Mouse (Mus musculus): ENCODE data around the gene Tmc7.

The Tmc7 gene

GRCm38 (mm10) chr7:118579938-118580337 lies 4.6 kb downstream of the Tmc7 start:
- H3K4me1 ChIP-seq (replicated peaks; ENCODE audit: low read depth, low read length) = peaks cover 91% of the 10 kb centered on the region
- peaks cover 84% of the 10 kb centered on the region for H3K27me3 ChIP-seq (ENCODE audit: insufficient read depth, low read length)
- peaks cover 5% of the 10 kb centered on the region; the same call in 1 of the 2 replicates for H3K9me3 ChIP-seq (ENCODE audit: low read length)
- no peak overlapping the region for H3K4me3 ChIP-seq (replicated peaks; ENCODE audit: low read length)
- TF ChIP-seq POU5F1 (IDR thresholded peaks at IDR 0.05; ENCODE audit: borderline replicate concordance, low read length) = peak; percentile 91; the same call in 1 of the 2 replicates
- TF ChIP-seq NANOG (IDR thresholded peaks at IDR 0.05; ENCODE audit: borderline replicate concordance, low read length) = peak; percentile 92
- TF ChIP-seq CTCF (conservative IDR thresholded peaks at IDR 0.05; ENCODE audit: low read length) = peak; percentile 31; the same call in 1 of the 2 replicates
- H3K36me3 ChIP-seq (ENCODE audit: insufficient read depth, low read length) = no peaks in the 10 kb centered on the region

GRCm38 (mm10) chr7:118578269-118578668 lies 6.3 kb downstream of the Tmc7 start:
- H3K9me3 ChIP-seq (ENCODE audit: low read length) = peaks cover 5% of the 10 kb centered on the region; the same call in 1 of the 2 replicates
- no peaks in the 10 kb centered on the region for H3K36me3 ChIP-seq (ENCODE audit: insufficient read depth, low read length)
- TF ChIP-seq NANOG (IDR thresholded peaks at IDR 0.05; ENCODE audit: borderline replicate concordance, low read length) = no peak
- no peak for TF ChIP-seq POU5F1 (IDR thresholded peaks at IDR 0.05; ENCODE audit: borderline replicate concordance, low read length)
- TF ChIP-seq CTCF (conservative IDR thresholded peaks at IDR 0.05; ENCODE audit: low read length) = no peak
- H3K27me3 ChIP-seq (ENCODE audit: insufficient read depth, low read length) = peaks cover 81% of the 10 kb centered on the region
- no peak overlapping the region for H3K4me3 ChIP-seq (replicated peaks; ENCODE audit: low read length)
- peaks cover 83% of the 10 kb centered on the region for H3K4me1 ChIP-seq (replicated peaks; ENCODE audit: low read depth, low read length)

- Histone ChIP-seq H3K27me3 (ENCODE audit: insufficient read depth, low read length) (peaks cover 44% of the 10 kb centered on the region), H3K36me3 (ENCODE audit: insufficient read depth, low read length) (no peaks in the 10 kb centered on the region), H3K4me1 (replicated peaks; ENCODE audit: low read depth, low read length) (peaks cover 47% of the 10 kb centered on the region), H3K9me3 (ENCODE audit: low read length) (no peaks in the 10 kb centered on the region), H3K4me3 (replicated peaks; ENCODE audit: low read length) (no peak overlapping the region)
- no peak for TF ChIP-seq CTCF (conservative IDR thresholded peaks at IDR 0.05; ENCODE audit: low read length)
- TF ChIP-seq POU5F1 (IDR thresholded peaks at IDR 0.05; ENCODE audit: borderline replicate concordance, low read length) = no peak
- peak; percentile 69; the same call in 1 of the 2 replicates for TF ChIP-seq NANOG (IDR thresholded peaks at IDR 0.05; ENCODE audit: borderline replicate concordance, low read length)
Observed at GRCm38 (mm10) chr7:118572039-118572438, 12.5 kb downstream of the Tmc7 start.

GRCm38 (mm10) chr7:118571350-118571749 lies 13.2 kb downstream of the Tmc7 start:
- H3K9me3 ChIP-seq (ENCODE audit: low read length) = no peaks in the 10 kb centered on the region
- H3K4me1 ChIP-seq (replicated peaks; ENCODE audit: low read depth, low read length) = peaks cover 41% of the 10 kb centered on the region
- H3K4me3 ChIP-seq (replicated peaks; ENCODE audit: low read length) = no peak overlapping the region
- H3K36me3 ChIP-seq (ENCODE audit: insufficient read depth, low read length) = no peaks in the 10 kb centered on the region
- H3K27me3 ChIP-seq (ENCODE audit: insufficient read depth, low read length) = peaks cover 41% of the 10 kb centered on the region
- TF ChIP-seq NANOG (IDR thresholded peaks at IDR 0.05; ENCODE audit: borderline replicate concordance, low read length) = no peak
- TF ChIP-seq POU5F1 (IDR thresholded peaks at IDR 0.05; ENCODE audit: borderline replicate concordance, low read length) = no peak
- TF ChIP-seq CTCF (conservative IDR thresholded peaks at IDR 0.05; ENCODE audit: low read length) = no peak

- H3K4me1 ChIP-seq (replicated peaks; ENCODE audit: low read depth, low read length) = peaks cover 25% of the 10 kb centered on the region
- H3K4me3 ChIP-seq (replicated peaks; ENCODE audit: low read length) = no peak overlapping the region
- no peaks in the 10 kb centered on the region for H3K36me3 ChIP-seq (ENCODE audit: insufficient read depth, low read length)
- H3K9me3 ChIP-seq (ENCODE audit: low read length) = no peaks in the 10 kb centered on the region
- TF ChIP-seq CTCF (conservative IDR thresholded peaks at IDR 0.05; ENCODE audit: low read length) (no peak), POU5F1 (IDR thresholded peaks at IDR 0.05; ENCODE audit: borderline replicate concordance, low read length) (no peak), NANOG (IDR thresholded peaks at IDR 0.05; ENCODE audit: borderline replicate concordance, low read length) (peak; percentile 36; the same call in 1 of the 2 replicates)
- H3K27me3 ChIP-seq (ENCODE audit: insufficient read depth, low read length) = peaks cover 23% of the 10 kb centered on the region
Observed at GRCm38 (mm10) chr7:118569121-118569543, 15.4 kb downstream of the Tmc7 start.

GRCm38 (mm10) chr7:118554290-118554689 lies 30.2 kb downstream of the Tmc7 start:
- TF ChIP-seq POU5F1 (IDR thresholded peaks at IDR 0.05; ENCODE audit: borderline replicate concordance, low read length) (no peak), CTCF (conservative IDR thresholded peaks at IDR 0.05; ENCODE audit: low read length) (no peak), NANOG (IDR thresholded peaks at IDR 0.05; ENCODE audit: borderline replicate concordance, low read length) (no peak)
- Histone ChIP-seq H3K9me3 (ENCODE audit: low read length) (0 out of 2 replicates have a peak, but pooled peaks cover 4% of the 10 kb centered on the region), H3K27me3 (ENCODE audit: insufficient read depth, low read length) (no peaks in the 10 kb centered on the region), H3K4me3 (replicated peaks; ENCODE audit: low read length) (no peak overlapping the region), H3K4me1 (replicated peaks; ENCODE audit: low read depth, low read length) (peaks cover 8% of the 10 kb centered on the region; the same call in 1 of the 2 replicates), H3K36me3 (ENCODE audit: insufficient read depth, low read length) (no peaks in the 10 kb centered on the region)

- Histone ChIP-seq H3K36me3 (ENCODE audit: insufficient read depth, low read length) (no peaks in the 10 kb centered on the region), H3K27me3 (ENCODE audit: insufficient read depth, low read length) (no peaks in the 10 kb centered on the region), H3K4me3 (replicated peaks; ENCODE audit: low read length) (no peak overlapping the region), H3K9me3 (ENCODE audit: low read length) (0 out of 2 replicates have a peak, but pooled peaks cover 4% of the 10 kb centered on the region), H3K4me1 (replicated peaks; ENCODE audit: low read depth, low read length) (peaks cover 11% of the 10 kb centered on the region; the same call in 1 of the 2 replicates)
- TF ChIP-seq CTCF (conservative IDR thresholded peaks at IDR 0.05; ENCODE audit: low read length) (peak; percentile 16), POU5F1 (IDR thresholded peaks at IDR 0.05; ENCODE audit: borderline replicate concordance, low read length) (no peak), NANOG (IDR thresholded peaks at IDR 0.05; ENCODE audit: borderline replicate concordance, low read length) (no peak)
Observed at GRCm38 (mm10) chr7:118553881-118554280, 30.7 kb downstream of the Tmc7 start.

- TF ChIP-seq POU5F1 (IDR thresholded peaks at IDR 0.05; ENCODE audit: borderline replicate concordance, low read length) (no peak), CTCF (conservative IDR thresholded peaks at IDR 0.05; ENCODE audit: low read length) (no peak), NANOG (IDR thresholded peaks at IDR 0.05; ENCODE audit: borderline replicate concordance, low read length) (no peak)
- Histone ChIP-seq H3K36me3 (ENCODE audit: insufficient read depth, low read length) (no peaks in the 10 kb centered on the region), H3K27me3 (ENCODE audit: insufficient read depth, low read length) (no peaks in the 10 kb centered on the region), H3K9me3 (ENCODE audit: low read length) (no peaks in the 10 kb centered on the region), H3K4me1 (replicated peaks; ENCODE audit: low read depth, low read length) (peaks cover 10% of the 10 kb centered on the region; the same call in 1 of the 2 replicates), H3K4me3 (replicated peaks; ENCODE audit: low read length) (no peak overlapping the region)
Observed at GRCm38 (mm10) chr7:118547451-118547850, 37.1 kb downstream of the Tmc7 start.
